Mouse (Mus musculus) heart, adult 2 months (tissue): Measurements from ENCODE around the gene Bach2.

Experiments
- CTCF ChIP-seq: fragments of 200-600 bp; IDR thresholded peaks from 2 replicates; pipeline ENCODE4 v1.8.1; 2022; ENCODE audit warnings: antibody characterized with exemption, mild to moderate bottlenecking, moderate library complexity
- EP300 ChIP-seq: fragments of 200-500 bp; IDR thresholded peaks from 2 replicates; pipeline ENCODE4 v1.6.1; 2011; ENCODE audit warnings: low read depth, low read length, control low read depth; ENCODE audit not compliant: insufficient read depth
- POLR2A ChIP-seq: fragments of 200-500 bp; IDR thresholded peaks from 2 replicates; pipeline ENCODE4 v1.6.1; 2011; ENCODE audit warnings: mild to moderate bottlenecking, low read depth, low read length, control low read depth; ENCODE audit not compliant: insufficient read depth

GRCm38 (mm10) chr4:32330584-32331314, 92.1 kb downstream of the Bach2 start:
- TF ChIP-seq CTCF (no peak), POLR2A (no peak), EP300 (no peak)
